Mouse (Mus musculus) heart, adult 2 months (tissue): Measurements from ENCODE around the gene Rai1.

Source experiments
- CTCF ChIP-seq: fragments of 200-600 bp; IDR thresholded peaks from 2 replicates; pipeline ENCODE4 v1.8.1; 2022; ENCODE audit warnings: antibody characterized with exemption, mild to moderate bottlenecking, moderate library complexity
- EP300 ChIP-seq: fragments of 200-500 bp; IDR thresholded peaks from 2 replicates; pipeline ENCODE4 v1.6.1; 2011; ENCODE audit warnings: low read depth, low read length, control low read depth; ENCODE audit not compliant: insufficient read depth
- POLR2A ChIP-seq: fragments of 200-500 bp; IDR thresholded peaks from 2 replicates; pipeline ENCODE4 v1.6.1; 2011; ENCODE audit warnings: mild to moderate bottlenecking, low read depth, low read length, control low read depth; ENCODE audit not compliant: insufficient read depth

GRCm38 (mm10) chr11:60213266-60213665, 108.5 kb downstream of the Rai1 start:
- TF ChIP-seq POLR2A: no peak
- TF ChIP-seq EP300: no peak
- TF ChIP-seq CTCF: no peak
